Mouse (Mus musculus): ENCODE measurements around the gene Rbfox2. TPM values are rescaled to one million over a fixed set of nuclear protein-coding genes. Genes with fewer than 3 reads are reported as not detected.

The Rbfox2 gene
- polyA plus RNA-seq, 1 experiment: 177 TPM

DNA sequence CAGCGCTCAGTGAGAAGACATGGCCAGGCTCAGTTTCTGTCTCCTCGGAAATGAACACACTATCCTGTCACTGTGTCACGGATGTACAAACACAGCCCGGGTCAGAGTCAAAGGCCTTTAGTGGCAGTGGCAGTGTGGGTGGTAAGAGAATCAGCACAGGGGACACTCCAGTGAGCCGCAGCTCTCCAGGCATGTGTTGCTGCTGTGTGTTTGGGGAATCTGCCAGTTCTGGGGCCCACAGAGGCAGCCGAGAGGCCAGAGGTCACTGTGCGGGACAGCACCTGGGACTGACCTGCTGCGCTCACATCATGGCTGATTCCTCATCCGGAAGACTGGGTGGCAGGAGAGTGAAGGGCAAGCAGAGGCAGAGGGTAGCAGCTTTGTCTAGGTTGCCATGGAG, 228.9 kb downstream of the Rbfox2 start:
- Histone ChIP-seq H3K27me3 (ENCODE audit: control insufficient read depth, insufficient read depth, low read length) (no peaks in the 10 kb centered on the region), H3K4me1 (ENCODE audit: control insufficient read depth, insufficient read depth, low read length) (peaks cover 24% of the 10 kb centered on the region), H3K27ac (ENCODE audit: insufficient read depth, low read length) (no peak overlapping the region), H3K4me3 (replicated peaks; ENCODE audit: insufficient read depth, low read depth, low read length) (no peak overlapping the region)
- no peak for DNase-seq
- 88% methylated on average over 9 of the region's 9 CpGs for WGBS
- TF ChIP-seq POLR2A (IDR thresholded peaks at IDR 0.05; ENCODE audit: borderline replicate concordance, insufficient read depth, low read length) (no peak), CTCF (IDR thresholded peaks at IDR 0.05; ENCODE audit: borderline replicate concordance, insufficient read depth, low read depth, low read length) (no peak)

- no peak for DNase-seq
- Histone ChIP-seq H3K4me3 (replicated peaks; ENCODE audit: insufficient read depth, low read depth, low read length) (no peak overlapping the region), H3K27me3 (ENCODE audit: control insufficient read depth, insufficient read depth, low read length) (no peaks in the 10 kb centered on the region), H3K27ac (ENCODE audit: insufficient read depth, low read length) (no peak overlapping the region), H3K4me1 (ENCODE audit: control insufficient read depth, insufficient read depth, low read length) (peaks cover 20% of the 10 kb centered on the region)
- 80% methylated on average over 3 of the region's 3 CpGs for WGBS
- TF ChIP-seq POLR2A (IDR thresholded peaks at IDR 0.05; ENCODE audit: borderline replicate concordance, insufficient read depth, low read length) (no peak), CTCF (IDR thresholded peaks at IDR 0.05; ENCODE audit: borderline replicate concordance, insufficient read depth, low read depth, low read length) (no peak)
Observed at GRCm38 (mm10) chr15:77076523-77076922, 230.3 kb downstream of the Rbfox2 start.

- Histone ChIP-seq H3K4me3 (replicated peaks; ENCODE audit: insufficient read depth, low read depth, low read length) (no peak overlapping the region), H3K27ac (ENCODE audit: insufficient read depth, low read length) (no peak overlapping the region), H3K4me1 (ENCODE audit: control insufficient read depth, insufficient read depth, low read length) (no peaks in the 10 kb centered on the region; the same call in 1 of the 2 replicates), H3K27me3 (ENCODE audit: control insufficient read depth, insufficient read depth, low read length) (no peaks in the 10 kb centered on the region)
- TF ChIP-seq POLR2A (IDR thresholded peaks at IDR 0.05; ENCODE audit: borderline replicate concordance, insufficient read depth, low read length) (no peak), CTCF (IDR thresholded peaks at IDR 0.05; ENCODE audit: borderline replicate concordance, insufficient read depth, low read depth, low read length) (no peak)
- no peak for DNase-seq
- 54% methylated on average over 4 of the region's 4 CpGs for WGBS
Observed at GRCm38 (mm10) chr15:77072556-77073163, 234.1 kb downstream of the Rbfox2 start.

- H3K4me3 ChIP-seq (replicated peaks; ENCODE audit: insufficient read depth, low read depth, low read length): no peak overlapping the region
- H3K27me3 ChIP-seq (ENCODE audit: control insufficient read depth, insufficient read depth, low read length): no peaks in the 10 kb centered on the region
- 25% methylated on average over 10 of the region's 10 CpGs for WGBS
- H3K4me1 ChIP-seq (ENCODE audit: control insufficient read depth, insufficient read depth, low read length): no peaks in the 10 kb centered on the region; the same call in 1 of the 2 replicates
- DNase-seq: no peak
- no peak overlapping the region for H3K27ac ChIP-seq (ENCODE audit: insufficient read depth, low read length)
- TF ChIP-seq CTCF (IDR thresholded peaks at IDR 0.05; ENCODE audit: borderline replicate concordance, insufficient read depth, low read depth, low read length) (peak; percentile 23; the same call in 1 of the 2 replicates), POLR2A (IDR thresholded peaks at IDR 0.05; ENCODE audit: borderline replicate concordance, insufficient read depth, low read length) (no peak)
Observed at GRCm38 (mm10) chr15:77071501-77071900, 235.3 kb downstream of the Rbfox2 start.

DNA sequence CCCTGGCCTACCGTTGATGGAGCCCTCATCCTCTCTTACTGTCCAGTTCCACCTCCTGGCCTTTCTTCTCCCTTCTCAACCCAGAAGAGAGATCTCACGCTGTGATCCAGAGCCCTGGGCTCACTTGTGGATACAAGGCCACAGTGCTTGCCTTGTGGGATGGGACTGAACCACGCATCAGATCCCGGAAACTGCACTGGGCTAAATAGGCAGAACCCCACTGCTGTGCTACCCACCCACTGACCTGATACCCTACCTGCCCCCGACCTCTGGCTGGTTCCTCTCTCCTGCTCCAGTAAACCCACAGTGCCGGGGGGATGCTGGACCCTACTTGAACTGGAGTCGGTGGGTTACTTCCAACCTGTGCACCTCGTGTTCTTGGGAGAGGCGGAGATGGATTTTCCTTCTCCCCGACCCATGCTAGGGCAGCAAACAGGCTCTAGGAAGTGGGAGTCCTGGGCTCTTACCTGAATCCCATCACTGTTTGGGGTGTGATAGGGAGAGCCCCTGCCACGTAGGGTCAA, 236.0 kb downstream of the Rbfox2 start:
- H3K4me3 ChIP-seq (replicated peaks; ENCODE audit: insufficient read depth, low read depth, low read length): no peak overlapping the region
- no peak for TF ChIP-seq CTCF (IDR thresholded peaks at IDR 0.05; ENCODE audit: borderline replicate concordance, insufficient read depth, low read depth, low read length)
- TF ChIP-seq POLR2A (IDR thresholded peaks at IDR 0.05; ENCODE audit: borderline replicate concordance, insufficient read depth, low read length): no peak
- no peaks in the 10 kb centered on the region for H3K27me3 ChIP-seq (ENCODE audit: control insufficient read depth, insufficient read depth, low read length)
- 81% methylated on average over 11 of the region's 11 CpGs for WGBS
- no peak for DNase-seq
- no peaks in the 10 kb centered on the region; the same call in 1 of the 2 replicates for H3K4me1 ChIP-seq (ENCODE audit: control insufficient read depth, insufficient read depth, low read length)
- no peak overlapping the region for H3K27ac ChIP-seq (ENCODE audit: insufficient read depth, low read length)

- no peak for DNase-seq
- WGBS: 77% methylated on average over 3 of the region's 3 CpGs
Observed at GRCm38 (mm10) chr15:77069019-77069418, 237.8 kb downstream of the Rbfox2 start.

GRCm38 (mm10) chr15:77068439-77068861, 238.4 kb downstream of the Rbfox2 start:
- Histone ChIP-seq H3K4me3 (replicated peaks; ENCODE audit: insufficient read depth, low read depth, low read length) (no peak overlapping the region), H3K27ac (ENCODE audit: insufficient read depth, low read length) (no peak overlapping the region), H3K27me3 (ENCODE audit: control insufficient read depth, insufficient read depth, low read length) (no peaks in the 10 kb centered on the region), H3K4me1 (ENCODE audit: control insufficient read depth, insufficient read depth, low read length) (no peaks in the 10 kb centered on the region; the same call in 1 of the 2 replicates)
- DNase-seq: no peak
- TF ChIP-seq CTCF (IDR thresholded peaks at IDR 0.05; ENCODE audit: borderline replicate concordance, insufficient read depth, low read depth, low read length) (peak; percentile 36; the same call in 1 of the 2 replicates), POLR2A (IDR thresholded peaks at IDR 0.05; ENCODE audit: borderline replicate concordance, insufficient read depth, low read length) (no peak)
- 30% methylated on average over 3 of the region's 3 CpGs for WGBS

More at GRCm38 (mm10) chr15:77069019-77069418, 237.8 kb downstream of the Rbfox2 start:
- TF ChIP-seq CTCF (IDR thresholded peaks at IDR 0.05; ENCODE audit: borderline replicate concordance, insufficient read depth, low read depth, low read length) (no peak), POLR2A (IDR thresholded peaks at IDR 0.05; ENCODE audit: borderline replicate concordance, insufficient read depth, low read length) (no peak)
- no peaks in the 10 kb centered on the region for H3K27me3 ChIP-seq (ENCODE audit: control insufficient read depth, insufficient read depth, low read length)
- H3K27ac ChIP-seq (ENCODE audit: insufficient read depth, low read length): no peak overlapping the region
- H3K4me3 ChIP-seq (replicated peaks; ENCODE audit: insufficient read depth, low read depth, low read length): no peak overlapping the region
- no peaks in the 10 kb centered on the region; the same call in 1 of the 2 replicates for H3K4me1 ChIP-seq (ENCODE audit: control insufficient read depth, insufficient read depth, low read length)

DNA sequence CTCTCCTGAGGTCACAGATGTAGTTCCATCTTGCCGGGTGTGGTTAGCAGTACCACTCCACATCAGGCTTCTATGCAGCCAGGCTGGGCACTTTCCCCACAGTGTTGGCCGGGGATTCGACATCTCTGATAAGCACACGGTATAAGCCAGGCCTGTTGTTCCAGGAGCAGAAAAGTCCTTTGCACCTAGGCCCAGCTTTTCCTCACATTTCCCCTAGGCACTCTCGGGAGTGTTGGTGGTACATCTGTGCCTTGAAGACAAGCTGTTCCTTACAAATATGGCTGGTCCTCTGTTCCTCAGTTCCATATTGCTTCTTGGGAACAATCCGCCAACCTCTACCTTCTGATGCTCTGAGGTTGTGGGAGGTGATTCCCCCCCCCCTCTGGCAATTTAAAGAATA, 240.6 kb downstream of the Rbfox2 start:
- Histone ChIP-seq H3K27ac (ENCODE audit: insufficient read depth, low read length) (no peak overlapping the region), H3K4me3 (replicated peaks; ENCODE audit: insufficient read depth, low read depth, low read length) (no peak overlapping the region), H3K27me3 (ENCODE audit: control insufficient read depth, insufficient read depth, low read length) (no peaks in the 10 kb centered on the region), H3K4me1 (ENCODE audit: control insufficient read depth, insufficient read depth, low read length) (no peaks in the 10 kb centered on the region; the same call in 1 of the 2 replicates)
- DNase-seq: no peak
- 85% methylated on average over 6 of the region's 6 CpGs for WGBS
- TF ChIP-seq CTCF (IDR thresholded peaks at IDR 0.05; ENCODE audit: borderline replicate concordance, insufficient read depth, low read depth, low read length): no peak
- TF ChIP-seq POLR2A (IDR thresholded peaks at IDR 0.05; ENCODE audit: borderline replicate concordance, insufficient read depth, low read length): no peak

Measured in cerebellum, adult 2 months (tissue).